Comparison of ENCODE assay signal across 10 mouse cellular contexts in the genomic region with DNA sequence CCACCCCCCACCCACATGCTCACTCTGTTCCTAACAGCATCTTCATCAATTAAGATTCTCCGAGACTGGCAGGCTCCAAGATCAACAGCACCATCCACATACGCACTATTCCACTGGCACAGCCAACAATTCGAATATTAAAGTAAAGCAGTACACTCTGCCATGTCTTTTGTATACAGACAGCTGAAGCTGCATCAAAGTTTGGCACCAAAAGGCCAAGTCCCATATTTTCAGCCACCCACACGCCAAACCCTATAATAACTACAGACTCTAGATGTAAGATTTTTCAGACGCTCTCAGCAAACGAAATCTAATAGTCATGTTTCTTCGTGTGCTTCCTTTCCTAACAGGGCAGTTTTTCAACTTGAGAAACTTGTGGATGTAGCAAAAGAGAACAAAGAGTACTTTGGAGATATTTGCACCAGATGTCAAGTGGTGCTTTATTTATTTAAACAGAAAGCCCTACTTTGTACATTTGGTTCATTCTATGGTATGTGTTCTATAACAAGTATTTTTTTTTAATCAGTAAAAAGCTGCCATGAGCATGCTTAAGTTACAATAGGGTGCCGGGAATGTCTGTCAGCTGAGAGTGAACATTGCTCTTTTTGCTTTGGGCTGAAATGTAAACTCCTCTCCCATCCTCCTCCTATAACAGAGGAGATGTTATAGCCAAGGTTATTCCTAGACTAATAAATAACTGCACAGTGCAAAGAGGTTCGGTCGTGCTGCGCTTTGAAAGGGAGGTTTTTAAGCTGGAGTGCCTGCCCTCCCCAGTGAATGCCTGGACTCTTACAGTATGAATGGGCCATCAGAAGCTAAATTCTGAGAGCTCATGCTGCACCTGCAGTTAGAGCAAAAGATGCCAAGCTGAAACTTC.
A peak's percentile ranks its signal among the peaks of the same experiment; 100 is the strongest.
DNase-seq lines count a peak whose midpoint lies in the region.
"Had no signal": no experiment of that assay in that cellular context is flagged by ENCODE, and none has a peak within 500 bp of the region (broad histone marks: within the 10 kb centered on the region; RNA-seq: fewer than 3 reads in every experiment).

No protein-coding gene starts in this region.

- DNase-seq in frontal cortex, adult 2 months (ENCODE audit: extremely low spot score in 1 of 2, low spot score in 1 of 2): peak; percentile 42 to 47
- DNase-seq in frontal cortex, postnatal 14 days (ENCODE audit: low spot score in 2 of 2): no peak
- DNase-seq in right cerebral cortex, adult 18-20 months: peak; percentile 31
- DNase-seq in right cerebral cortex, postnatal 4 days: no peak
- DNase-seq in left cerebral cortex, postnatal 25 days (ENCODE audit: low spot score in 2 of 2): peak; percentile 56 to 63
- no peak for DNase-seq in embryo, embryonic 10 days (ENCODE audit: low spot score)
- DNase-seq in spleen, postnatal 14 days (ENCODE audit: low spot score in 2 of 2): no peak
- no peak for DNase-seq in cerebellum, adult 11-12 months
- DNase-seq: kidney, postnatal 36 days; thymus, postnatal 36 days had no signal

- intact Hi-C loops in left cerebral cortex, postnatal 25 days (cut with DNase I): no loop called here

Comparison
In these comparisons a context has a peak if more than half of its experiments do, and no peak if none do; other contexts are left out.
1. DNase-seq: peak in frontal cortex, adult 2 months (2 of 2), right cerebral cortex, adult 18-20 months (single experiment) and left cerebral cortex, postnatal 25 days (2 of 2); none in frontal cortex, postnatal 14 days (0 of 2), right cerebral cortex, postnatal 4 days (single experiment), embryo, embryonic 10 days (single experiment), spleen, postnatal 14 days (0 of 2) and cerebellum, adult 11-12 months (single experiment).